Mouse (Mus musculus) G1E (cell line): ENCODE data around the gene Fut8.

Experiments used
- CTCF ChIP-seq: IDR thresholded peaks from 2 replicates; pipeline ENCODE4 v1.5.1; 2012; ENCODE audit warnings: low read depth, low read length, inconsistent platforms, mixed read lengths
- POLR2AphosphoS5 ChIP-seq: IDR thresholded peaks from 2 replicates; pipeline ENCODE4 v1.6.1; 2012; ENCODE audit warnings: low read depth, low read length, inconsistent platforms; ENCODE audit not compliant: insufficient replicate concordance
- TAL1 ChIP-seq: conservative IDR thresholded peaks from 2 replicates; pipeline ENCODE4 v1.6.1; 2012; ENCODE audit warnings: low read depth, low read length, inconsistent platforms, mixed read lengths

GRCm38 (mm10) chr12:77195044-77195443 lies 42.9 kb upstream of the Fut8 start:
- TF ChIP-seq CTCF (no peak), TAL1 (no peak), POLR2AphosphoS5 (no peak)
